Mouse (Mus musculus) intestine, embryonic 15.5 days (tissue): ENCODE results near the gene Rufy4. TPM values are rescaled to one million over a fixed set of nuclear protein-coding genes. Genes with fewer than 3 reads are reported as not detected.

ENCODE experiments used
- ATAC-seq: fragments of 200-750 bp; cut with Nextera tagmentation; 2 replicates; pipeline ENCODE4 v1.8.0; 2017; ENCODE audit warnings: moderate TSS enrichment, moderate library complexity
- H3K27ac ChIP-seq: fragments of 300-500 bp; sonication (generic); 2 replicates; pipeline ENCODE4 v1.5.1; 2015; ENCODE audit warnings: mild to moderate bottlenecking, inconsistent platforms
- H3K27me3 ChIP-seq: fragments of 300-500 bp; sonication (generic); replicated peaks from 2 replicates; pipeline ENCODE4 v1.6.1; 2015; ENCODE audit warnings: inconsistent platforms
- H3K36me3 ChIP-seq: fragments of 300-500 bp; sonication (generic); 2 replicates; pipeline ENCODE4 v1.6.1; 2015; ENCODE audit warnings: inconsistent platforms
- H3K4me1 ChIP-seq: fragments of 300-500 bp; sonication (generic); replicated peaks from 2 replicates; pipeline ENCODE4 v1.6.1; 2015; ENCODE audit warnings: inconsistent platforms
- H3K4me2 ChIP-seq: fragments of 300-500 bp; sonication (generic); replicated peaks from 2 replicates; pipeline ENCODE4 v1.6.1; 2015; ENCODE audit warnings: mild to moderate bottlenecking, inconsistent platforms
- H3K4me3 ChIP-seq: fragments of 300-500 bp; sonication (generic); replicated peaks from 2 replicates; pipeline ENCODE4 v1.5.1; 2015; ENCODE audit warnings: inconsistent platforms
- H3K9ac ChIP-seq: fragments of 300-500 bp; sonication (generic); 2 replicates; pipeline ENCODE4 v1.6.1; 2015; ENCODE audit warnings: inconsistent platforms
- H3K9me3 ChIP-seq: fragments of 300-500 bp; sonication (generic); 2 replicates; pipeline ENCODE4 v1.6.1; 2016; ENCODE audit warnings: inconsistent platforms
- WGBS: fragments of 180-500 bp; shearing (Covaris S2); methylation state at CpG from one replicate; pipeline ENCODE4 v1.1.7; 2015; 5-methylcytosine and 5-hydroxymethylcytosine counted together
- polyA plus RNA-seq: library from polyadenylated mRNA; unstranded; fragments of >200 nt; fragmentation: Nextera tagmentation; extraction: Ambion mirVana; gene quantifications from 2 replicates; pipeline ENCODE4 v1.2.1, GENCODE M21; 2015

The Rufy4 gene
- polyA plus RNA-seq, 1 experiment from 2014 or later = 0.34 TPM

GRCm38 (mm10) chr1:74160036-74160435, 34.7 kb downstream of the Rufy4 start:
- Histone ChIP-seq H3K36me3 (no peaks in the 10 kb centered on the region), H3K27me3 (no peaks in the 10 kb centered on the region), H3K9me3 (no peaks in the 10 kb centered on the region), H3K27ac (no peak overlapping the region), H3K4me3 (no peak overlapping the region), H3K9ac (no peak overlapping the region), H3K4me2 (no peak overlapping the region), H3K4me1 (0 out of 2 replicates have a peak, but pooled peaks cover 2% of the 10 kb centered on the region)
- no peak for ATAC-seq
- 66% methylated on average over 2 of the region's 2 CpGs for WGBS

- no peak overlapping the region for H3K9ac ChIP-seq
- H3K4me1 ChIP-seq = no peaks in the 10 kb centered on the region
- no peaks in the 10 kb centered on the region for H3K36me3 ChIP-seq
- whole genome bisulfite sequencing = 75% methylated on average over 5 of the region's 5 CpGs
- H3K27ac ChIP-seq = no peak overlapping the region
- no peak overlapping the region for H3K4me3 ChIP-seq
- ATAC-seq = no peak
- H3K27me3 ChIP-seq = no peaks in the 10 kb centered on the region
- H3K9me3 ChIP-seq = no peaks in the 10 kb centered on the region
- H3K4me2 ChIP-seq = no peak overlapping the region
These were observed 41.8 kb downstream of the Rufy4 start for GRCm38 (mm10) chr1:74167136-74167535.

DNA sequence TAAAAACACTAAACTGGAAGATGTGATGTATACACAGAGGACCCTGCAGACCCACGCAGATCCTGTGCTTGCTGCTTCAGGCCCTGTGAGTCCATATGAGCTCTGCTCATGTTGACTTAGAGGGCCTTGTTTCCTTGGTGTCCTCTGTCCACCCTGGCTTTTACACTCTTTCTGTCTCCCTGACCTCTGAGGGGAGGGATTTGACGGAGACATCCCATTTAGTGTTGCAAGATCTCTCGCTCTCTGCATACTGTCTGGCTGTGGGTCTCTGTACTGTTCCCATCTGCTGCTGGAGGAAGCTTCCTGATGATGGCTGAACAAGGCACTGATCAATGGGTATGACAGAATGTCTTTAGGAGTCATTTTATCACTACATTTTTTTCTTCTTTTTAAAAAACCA, 44.4 kb downstream of the Rufy4 start:
- Histone ChIP-seq H3K4me2 (no peak overlapping the region), H3K4me3 (no peak overlapping the region), H3K36me3 (no peaks in the 10 kb centered on the region), H3K9me3 (no peaks in the 10 kb centered on the region), H3K9ac (no peak overlapping the region), H3K27me3 (no peaks in the 10 kb centered on the region), H3K27ac (no peak overlapping the region), H3K4me1 (no peaks in the 10 kb centered on the region)
- 79% methylated on average over 3 of the region's 3 CpGs for WGBS
- no peak for ATAC-seq

DNA sequence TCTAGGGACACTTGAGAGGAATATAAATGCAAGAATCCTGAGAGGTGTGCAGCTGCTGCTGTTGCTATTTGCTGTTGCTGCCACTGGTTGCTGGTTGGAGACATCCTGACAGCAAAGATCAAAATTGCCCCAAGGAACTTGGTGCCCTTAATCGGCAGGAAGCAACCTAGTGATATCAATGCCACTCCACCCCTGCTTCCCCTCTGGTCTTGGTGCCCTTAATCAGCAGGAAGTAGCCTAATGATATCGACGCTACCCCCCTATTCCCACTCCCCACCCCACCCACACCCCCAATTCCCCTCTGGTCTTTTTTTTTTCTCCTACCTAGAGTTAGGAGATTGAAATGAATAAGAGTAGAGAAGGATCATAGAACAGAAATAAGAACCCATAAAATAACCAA, 47.4 kb downstream of the Rufy4 start:
- no peak overlapping the region for H3K27ac ChIP-seq
- H3K4me1 ChIP-seq = no peaks in the 10 kb centered on the region
- H3K9me3 ChIP-seq = no peaks in the 10 kb centered on the region
- ATAC-seq = no peak
- no peaks in the 10 kb centered on the region for H3K27me3 ChIP-seq
- H3K36me3 ChIP-seq = no peaks in the 10 kb centered on the region
- no peak overlapping the region for H3K4me2 ChIP-seq
- WGBS = 81% methylated on average over 3 of the region's 3 CpGs
- no peak overlapping the region for H3K9ac ChIP-seq
- H3K4me3 ChIP-seq = no peak overlapping the region

DNA sequence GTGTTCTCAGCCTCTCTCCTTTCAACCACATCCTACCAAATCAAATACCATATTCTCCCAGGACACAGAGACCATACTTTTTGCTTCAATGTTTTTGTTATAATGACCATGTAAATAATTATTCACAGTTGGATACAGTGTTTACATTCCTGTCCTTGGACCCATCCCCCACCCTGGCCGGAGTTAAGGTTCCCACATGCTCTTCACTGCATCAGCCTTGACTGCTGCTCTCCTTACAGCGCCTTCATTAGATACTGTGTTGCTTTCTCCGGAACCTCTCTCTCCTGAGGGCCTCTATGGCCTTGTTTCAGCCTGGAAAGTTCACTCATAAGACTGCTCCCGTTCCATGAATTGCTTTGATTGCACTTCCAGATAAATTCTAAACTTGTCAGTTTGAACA, 50.4 kb downstream of the Rufy4 start:
- ATAC-seq = peak; percentile 56
- Histone ChIP-seq H3K4me1 (peaks cover 5% of the 10 kb centered on the region; the same call in 1 of the 2 replicates), H3K27me3 (no peaks in the 10 kb centered on the region), H3K27ac (no peak overlapping the region), H3K9ac (no peak overlapping the region), H3K4me2 (no peak overlapping the region), H3K36me3 (no peaks in the 10 kb centered on the region), H3K9me3 (no peaks in the 10 kb centered on the region), H3K4me3 (no peak overlapping the region)
- WGBS = 40% methylated on average over 4 of the region's 4 CpGs

DNA sequence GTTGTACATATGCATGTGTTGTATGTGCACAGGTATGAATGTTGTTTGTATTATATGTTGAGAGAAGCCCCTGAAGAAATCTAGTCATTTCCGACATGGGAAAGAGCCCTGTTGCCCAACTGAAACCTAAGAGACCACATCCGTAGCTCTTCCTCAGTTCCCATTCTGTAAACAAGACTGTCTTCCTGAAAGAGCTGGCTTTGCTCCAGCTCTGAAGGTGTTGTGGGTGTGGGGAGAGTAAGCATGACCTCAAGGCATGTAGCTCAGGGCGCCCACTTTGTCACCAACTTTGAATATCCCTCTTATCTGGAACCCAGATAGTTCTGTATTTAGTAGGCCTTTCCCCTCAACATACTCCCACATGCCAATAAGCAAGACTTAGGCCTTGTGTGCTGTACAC, 53.3 kb downstream of the Rufy4 start:
- Histone ChIP-seq H3K4me3 (no peak overlapping the region), H3K9ac (no peak overlapping the region)

GRCm38 (mm10) chr1:74179624-74180408, 54.5 kb downstream of the Rufy4 start:
- WGBS = 46% methylated on average over 9 of the region's 9 CpGs
- no peaks in the 10 kb centered on the region for H3K9me3 ChIP-seq
- no peak overlapping the region for H3K4me2 ChIP-seq
- no peaks in the 10 kb centered on the region for H3K36me3 ChIP-seq
- peak; percentile 84 for ATAC-seq
- H3K27ac ChIP-seq = peak overlapping the region; percentile 56
- H3K4me1 ChIP-seq = peaks cover 8% of the 10 kb centered on the region; the same call in 1 of the 2 replicates
- H3K9ac ChIP-seq = no peak overlapping the region
- no peak overlapping the region for H3K4me3 ChIP-seq
- H3K27me3 ChIP-seq = no peaks in the 10 kb centered on the region

More for the DNA sequence above, 53.3 kb downstream of the Rufy4 start:
- ATAC-seq = no peak
- Histone ChIP-seq H3K27me3 (no peaks in the 10 kb centered on the region), H3K36me3 (no peaks in the 10 kb centered on the region), H3K27ac (no peak overlapping the region), H3K9me3 (no peaks in the 10 kb centered on the region), H3K4me1 (peaks cover 8% of the 10 kb centered on the region; the same call in 1 of the 2 replicates), H3K4me2 (no peak overlapping the region)
- WGBS = 68% methylated on average over 3 of the region's 3 CpGs

DNA sequence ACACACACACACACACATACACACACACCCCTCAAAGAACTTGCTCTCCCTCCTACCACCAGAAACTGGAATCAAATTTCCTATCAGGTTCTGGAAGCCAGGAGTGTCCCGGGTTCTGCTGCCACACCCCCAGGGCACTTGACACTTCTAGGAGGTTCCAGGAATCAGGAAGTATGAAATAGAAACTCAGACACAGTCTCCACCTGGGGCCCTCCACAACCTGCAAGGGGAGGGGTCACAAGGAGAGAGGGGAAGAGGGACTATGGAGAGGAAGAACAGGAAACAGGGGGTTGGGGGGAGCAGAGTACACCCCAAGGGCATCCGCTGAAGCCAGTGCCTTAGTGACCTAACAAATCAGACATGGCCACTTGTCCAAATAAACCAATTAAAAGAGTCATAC, 56.1 kb downstream of the Rufy4 start:
- 0 out of 2 replicates have a peak, but pooled peaks have one; percentile 51 for ATAC-seq
- 50% methylated on average over 2 of the region's 2 CpGs for WGBS

GRCm38 (mm10) chr1:74183006-74183405, 57.7 kb downstream of the Rufy4 start:
- no peaks in the 10 kb centered on the region for H3K27me3 ChIP-seq
- no peak overlapping the region for H3K9ac ChIP-seq
- ATAC-seq = no peak
- H3K9me3 ChIP-seq = no peaks in the 10 kb centered on the region
- no peaks in the 10 kb centered on the region for H3K36me3 ChIP-seq
- H3K4me3 ChIP-seq = no peak overlapping the region
- peaks cover 8% of the 10 kb centered on the region; the same call in 1 of the 2 replicates for H3K4me1 ChIP-seq
- H3K4me2 ChIP-seq = no peak overlapping the region
- WGBS = 65% methylated on average over 2 of the region's 2 CpGs
- H3K27ac ChIP-seq = no peak overlapping the region

More for the DNA sequence above, 56.1 kb downstream of the Rufy4 start:
- Histone ChIP-seq H3K27me3 (no peaks in the 10 kb centered on the region), H3K9me3 (no peaks in the 10 kb centered on the region), H3K4me2 (no peak overlapping the region), H3K4me1 (peaks cover 8% of the 10 kb centered on the region; the same call in 1 of the 2 replicates), H3K4me3 (no peak overlapping the region), H3K9ac (no peak overlapping the region), H3K36me3 (no peaks in the 10 kb centered on the region), H3K27ac (no peak overlapping the region)

DNA sequence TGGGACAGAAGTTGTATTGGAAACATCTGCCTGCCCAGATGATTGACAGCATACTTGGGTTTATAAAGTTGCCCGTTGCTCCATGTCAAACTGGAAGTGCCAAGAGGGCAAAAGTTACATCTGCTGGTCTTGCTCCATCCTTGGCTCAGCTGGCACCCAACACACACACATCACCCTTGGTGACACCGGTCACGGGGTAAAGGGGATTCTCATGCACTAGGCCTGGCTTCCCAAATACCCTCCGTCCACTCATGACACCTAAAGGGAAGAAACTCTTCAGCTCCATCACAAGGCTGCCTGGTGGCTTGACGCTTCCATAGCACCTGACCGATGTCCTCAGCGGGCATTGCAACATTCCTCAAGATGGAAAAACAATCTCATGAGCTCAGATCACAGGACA, 65.1 kb downstream of the Rufy4 start:
- Histone ChIP-seq H3K36me3 (no peaks in the 10 kb centered on the region), H3K27ac (no peak overlapping the region), H3K4me3 (no peak overlapping the region), H3K4me2 (no peak overlapping the region), H3K27me3 (no peaks in the 10 kb centered on the region), H3K4me1 (no peaks in the 10 kb centered on the region), H3K9ac (no peak overlapping the region), H3K9me3 (no peaks in the 10 kb centered on the region)
- 85% methylated on average over 7 of the region's 7 CpGs for WGBS
- ATAC-seq = no peak

DNA sequence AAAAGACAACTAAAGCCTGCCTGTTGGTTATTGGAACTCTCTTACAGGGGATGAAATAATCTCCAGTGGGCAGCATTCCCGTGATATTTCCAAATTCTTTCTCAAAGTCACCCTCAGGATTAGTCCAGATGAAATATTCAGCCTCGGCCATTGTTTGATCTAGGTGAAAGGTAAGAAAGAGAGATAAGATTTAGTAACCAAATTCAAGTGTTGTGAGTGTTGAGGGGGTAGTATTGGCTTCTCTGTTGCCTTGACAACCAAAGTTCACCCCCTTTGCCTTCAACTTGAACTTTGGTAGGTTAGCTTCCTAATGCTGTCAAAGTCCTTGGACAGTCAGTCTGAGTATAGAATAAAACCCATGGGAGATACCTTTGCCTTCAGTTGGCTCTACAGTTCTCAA, 67.4 kb downstream of the Rufy4 start:
- WGBS = 75% methylated on average over 2 of the region's 2 CpGs
- ATAC-seq = no peak
- no peak overlapping the region for H3K9ac ChIP-seq

DNA sequence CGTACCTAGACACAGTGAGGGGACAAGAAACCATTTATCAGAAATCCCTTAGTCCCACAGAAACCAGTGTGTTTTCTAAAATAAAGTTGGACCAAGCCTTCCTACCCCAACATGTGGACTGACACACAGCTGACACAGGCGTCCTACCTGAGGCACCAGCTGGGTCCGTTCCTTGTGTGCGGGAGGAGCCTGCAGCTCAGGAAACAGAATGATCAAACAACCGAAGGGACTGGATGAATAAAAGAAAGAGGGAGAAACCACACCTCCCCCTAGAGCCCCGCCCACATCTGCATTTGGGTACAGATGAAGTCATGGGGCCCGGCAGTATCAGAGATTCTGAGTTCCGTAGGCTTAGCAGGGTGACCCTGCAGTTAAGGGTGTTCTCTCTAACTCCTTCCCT, 69.1 kb downstream of the Rufy4 start, which contains the start of gene Cxcr1:
Cxcr1 (minus strand) TSS at position 187 of the 400 bp plus-strand sequence.
- no peak within 1 kb of the TSS for H3K27ac ChIP-seq
- H3K27me3 ChIP-seq = no peaks in the 10 kb centered on the region
- H3K4me2 ChIP-seq = no peak within 1 kb of the TSS
- H3K4me3 ChIP-seq = no peak within 1 kb of the TSS
- H3K9ac ChIP-seq = no peak within 1 kb of the TSS
- no peak for ATAC-seq
- H3K4me1 ChIP-seq = no peaks in the 10 kb centered on the region
- WGBS = 60% methylated on average over 8 of the region's 8 CpGs
- no peaks in the 10 kb centered on the region for H3K36me3 ChIP-seq
- no peaks in the 10 kb centered on the region for H3K9me3 ChIP-seq

More for the DNA sequence above, 67.4 kb downstream of the Rufy4 start:
- Histone ChIP-seq H3K36me3 (no peaks in the 10 kb centered on the region), H3K4me2 (no peak overlapping the region), H3K9me3 (no peaks in the 10 kb centered on the region), H3K4me1 (no peaks in the 10 kb centered on the region), H3K27ac (no peak overlapping the region), H3K27me3 (no peaks in the 10 kb centered on the region), H3K4me3 (no peak overlapping the region)

DNA sequence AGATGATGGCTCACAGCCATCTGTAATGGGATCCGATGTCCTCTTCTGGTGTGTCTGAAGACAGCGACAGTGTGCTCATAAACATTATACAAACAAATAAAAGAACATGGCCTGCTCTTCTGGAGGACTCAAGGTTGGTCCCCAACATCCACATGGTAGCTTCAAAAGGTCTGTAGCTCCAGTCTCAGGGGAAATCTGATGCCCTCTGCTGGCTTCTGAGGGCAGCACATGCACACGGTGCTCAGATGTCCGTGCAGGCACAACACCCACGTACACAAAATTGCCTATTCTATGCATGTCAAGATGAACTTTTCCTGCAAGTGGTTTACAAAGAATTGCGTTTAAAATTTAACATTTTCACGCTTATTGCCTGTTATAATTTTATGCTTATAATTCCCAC, 70.6 kb downstream of the Rufy4 start:
- H3K4me1 ChIP-seq = peaks cover 5% of the 10 kb centered on the region; the same call in 1 of the 2 replicates
- no peak overlapping the region for H3K4me2 ChIP-seq
- H3K9ac ChIP-seq = no peak overlapping the region
- WGBS = 49% methylated on average over 7 of the region's 7 CpGs
- H3K4me3 ChIP-seq = no peak overlapping the region
- H3K9me3 ChIP-seq = no peaks in the 10 kb centered on the region
- no peaks in the 10 kb centered on the region for H3K36me3 ChIP-seq
- ATAC-seq = no peak
- H3K27ac ChIP-seq = no peak overlapping the region
- H3K27me3 ChIP-seq = no peaks in the 10 kb centered on the region
